Mouse (Mus musculus) heart, adult 2 months (tissue): Measurements from ENCODE around the gene E130308A19Rik.

Experiments
- CTCF ChIP-seq: fragments of 200-600 bp; IDR thresholded peaks from 2 replicates; pipeline ENCODE4 v1.8.1; 2022; ENCODE audit warnings: antibody characterized with exemption, mild to moderate bottlenecking, moderate library complexity
- POLR2A ChIP-seq: fragments of 200-500 bp; IDR thresholded peaks from 2 replicates; pipeline ENCODE4 v1.6.1; 2011; ENCODE audit warnings: mild to moderate bottlenecking, low read depth, low read length, control low read depth; ENCODE audit not compliant: insufficient read depth

DNA sequence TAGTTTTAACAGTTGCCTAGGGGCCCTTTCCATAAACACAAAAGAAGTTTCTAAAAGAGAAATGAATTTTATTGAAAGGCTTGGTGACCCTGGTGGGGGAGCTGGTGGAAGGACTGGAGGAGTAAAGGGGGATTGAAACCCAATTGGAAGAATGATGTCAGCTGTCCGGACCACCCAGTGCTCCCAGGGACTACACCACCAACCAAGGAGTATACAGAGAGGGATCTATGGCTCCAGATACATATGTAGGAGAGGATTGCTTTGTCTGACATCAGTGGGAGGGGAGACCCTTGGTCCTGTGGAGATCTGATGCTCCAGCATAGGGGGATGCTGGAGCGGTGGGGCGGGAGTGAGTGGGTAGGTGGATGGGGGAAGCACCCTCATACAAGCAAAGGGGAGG lies 20.5 kb upstream of the E130308A19Rik start:
- no peak for TF ChIP-seq CTCF
- TF ChIP-seq POLR2A = no peak
